Mouse (Mus musculus): ENCODE measurements around the gene Gaa.

- TF ChIP-seq MYOG (IDR thresholded peaks at IDR 0.05; ENCODE audit: control insufficient read depth in 1 of 3, insufficient read depth in 1 of 3, insufficient read length in 2 of 3, low read depth in 2 of 3) (no peak), SRF (IDR thresholded peaks at IDR 0.05; ENCODE audit: control insufficient read depth, insufficient read length, low read depth) (no peak), POLR2A (IDR thresholded peaks at IDR 0.05; ENCODE audit: insufficient read length, low read depth) (peak; percentile 63), USF1 (IDR thresholded peaks at IDR 0.05; ENCODE audit: low read depth) (peak; percentile 96), CEBPB (IDR thresholded peaks at IDR 0.05; ENCODE audit: insufficient read depth, poor library complexity, severe bottlenecking) (no peak)
Measured at GRCm38 (mm10) chr11:119258572-119259322, 8.9 kb upstream of the Gaa start.
